Comparison of ENCODE assay signal across 8 mouse cellular contexts in the genomic region with DNA sequence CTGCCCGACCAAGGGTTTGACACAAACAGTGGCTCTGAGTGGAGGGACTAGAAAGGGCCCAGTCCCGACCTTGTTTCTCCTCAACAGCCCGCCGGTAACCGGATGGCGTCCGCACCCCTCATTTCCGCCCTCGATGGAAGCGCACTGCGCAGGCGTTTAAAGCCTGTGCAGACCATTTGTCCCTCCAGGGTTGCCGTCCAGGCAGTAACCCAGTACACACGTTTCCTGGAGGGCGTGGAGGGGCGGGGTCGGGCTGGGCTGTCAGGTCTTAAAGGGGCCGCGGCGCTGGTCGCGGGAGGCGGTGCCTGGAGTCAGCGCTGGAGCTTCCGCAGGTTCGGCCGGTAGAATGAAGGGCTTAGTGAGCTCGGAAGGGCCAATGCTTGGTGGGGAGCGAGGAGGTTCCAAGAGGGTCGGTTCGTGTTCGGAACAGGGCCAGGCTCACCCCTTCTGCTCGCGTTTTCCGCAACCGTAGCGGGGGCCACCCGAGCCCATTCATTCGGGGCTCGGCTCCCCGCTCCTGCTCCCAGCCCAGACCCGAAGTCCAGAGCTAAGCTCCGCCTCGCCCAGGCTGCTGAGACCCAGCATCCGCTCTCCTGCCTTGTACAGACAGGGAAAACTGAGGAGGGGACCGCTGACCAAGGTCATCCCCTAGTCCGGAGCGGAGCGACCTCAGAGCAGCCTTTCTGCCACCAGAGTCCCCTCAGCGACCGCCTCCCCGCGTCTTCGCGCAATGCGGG. TPM values are rescaled to one million over a fixed set of nuclear protein-coding genes. Genes with fewer than 3 reads are reported as not detected.
DNase-seq lines count a peak whose midpoint lies in the region; ATAC-seq and TF ChIP-seq lines count a peak whose summit lies in the region.

Gale (plus strand) TSS at position 271 of the 737 bp plus-strand sequence.

- peak within 1 kb of the TSS; percentile 95 for H3K27ac ChIP-seq in gastrocnemius, adult 2 months
- peak within 1 kb of the TSS; percentile 93 for H3K27ac ChIP-seq in hindbrain, postnatal 0 days

- H3K36me3 ChIP-seq in hindbrain, postnatal 0 days (ENCODE audit: insufficient read depth, low read length) = peaks cover 52% of the 10 kb centered on the region

- no peak for TF ChIP-seq CTCF in gastrocnemius, adult 2 months (IDR thresholded peaks at IDR 0.05)
- TF ChIP-seq CTCF in hindbrain, postnatal 0 days (IDR thresholded peaks at IDR 0.05; ENCODE audit: low read depth) = no peak

- H3K9ac ChIP-seq in hindbrain, postnatal 0 days (replicated peaks; ENCODE audit: low read length) = peak within 1 kb of the TSS; percentile 87

- H3K9me3 ChIP-seq in hindbrain, postnatal 0 days (ENCODE audit: low read length) = no peaks in the 10 kb centered on the region

- WGBS in hindbrain, postnatal 0 days = under 1% methylated on average over 56 of the region's 56 CpGs

- intact Hi-C loops in gastrocnemius, adult 2 months (cut with DNase I) = no loop called here

- H3K4me3 ChIP-seq in gastrocnemius, adult 2 months = peak within 1 kb of the TSS; percentile 88
- peak within 1 kb of the TSS; percentile 79 for H3K4me3 ChIP-seq in hindbrain, postnatal 0 days (ENCODE audit: low read length)

- peak within 1 kb of the TSS; percentile 76 for H3K4me2 ChIP-seq in hindbrain, postnatal 0 days (ENCODE audit: low read depth, low read length)

- no peaks in the 10 kb centered on the region for H3K27me3 ChIP-seq in hindbrain, postnatal 0 days (ENCODE audit: insufficient read depth, low read length)

- peak; percentile 84 for ATAC-seq in activated CD4-positive, CD25-positive, alpha-beta regulatory T cell, adult 4 months
- peak; percentile 85 for ATAC-seq in common myeloid progenitor, adult 5-6 weeks (replicated peaks; ENCODE audit: low read depth, poor library complexity, severe bottlenecking)
- ATAC-seq in hindbrain, postnatal 0 days = peak; percentile 93
- peak; percentile 85 for ATAC-seq in megakaryocyte progenitor cell, adult 5-6 weeks (replicated peaks; ENCODE audit: poor library complexity)

- peak; percentile 97 for DNase-seq in gastrocnemius, adult 2 months
- DNase-seq in hindbrain, postnatal 0 days (ENCODE audit: low spot score) = peak; percentile 98
- peak; percentile 80 to 93 for DNase-seq in left cerebral cortex, adult 9 months (ENCODE audit: low spot score in 2 of 2)
- peak; percentile 91 for DNase-seq in right cerebral cortex, postnatal 14 days
- peak; percentile 87 to 94 for DNase-seq in urinary bladder, postnatal 36 days (ENCODE audit: low spot score in 2 of 2)

- peaks cover 6% of the 10 kb centered on the region for H3K4me1 ChIP-seq in hindbrain, postnatal 0 days (ENCODE audit: insufficient read depth, low read length)

RNA-seq across cellular contexts. Expression of gene Gale, which starts in this region (rescaled TPM):
- polyA plus RNA-seq in activated CD4-positive, CD25-positive, alpha-beta regulatory T cell, adult 4 months (2017; shearing (Covaris generic)) = 10 to 100 TPM; 14.3 to 22.8 TPM
- total RNA-seq in common myeloid progenitor, adult 5-6 weeks (2017) = 4.1 and 4.2 TPM in 2 replicates
- under 1 TPM in 1 of 2 experiments, not detected in 1; 0.47 TPM for total RNA-seq in gastrocnemius, adult 2 months (2021)
- total RNA-seq in hindbrain, postnatal 0 days (2014; rRNA removed) = 36.2 and 41.2 TPM in 2 replicates
- 39.8 and 40.2 TPM in 2 replicates for polyA plus RNA-seq in hindbrain, postnatal 0 days (2015; fragmentation: Nextera tagmentation; extraction: Ambion mirVana)
- total RNA-seq in megakaryocyte progenitor cell, adult 5-6 weeks (2015) = 4.4 and 5.2 TPM in 2 replicates
- 2.2 and 4.7 TPM in 2 replicates for total RNA-seq in megakaryocyte progenitor cell, adult 5-6 weeks (2017)

Comparison
In these comparisons a context has a peak if more than half of its experiments do, and no peak if none do; other contexts are left out.
1. Peak in every context shown above with its lines: DNase-seq, ATAC-seq, H3K4me3 ChIP-seq and H3K27ac ChIP-seq.
2. Peak in DNase-seq, H3K4me3 ChIP-seq and H3K27ac ChIP-seq in gastrocnemius, adult 2 months; RNA of the gene not detected or under 1 TPM.